Mouse (Mus musculus) embryonic facial prominence, embryonic 15.5 days (tissue): ENCODE measurements around the gene Mafk. TPM values are rescaled to one million over a fixed set of nuclear protein-coding genes. Genes with fewer than 3 reads are reported as not detected.
"Not testable (repeated sequence)": the region's sequence is repeated elsewhere in the genome, so short reads cannot be mapped to it uniquely, and the experiment has no call there.

Experiments used
- ATAC-seq: fragments of 200-750 bp; cut with Nextera tagmentation; 2 replicates; pipeline ENCODE4 v1.8.0; 2017; ENCODE audit warnings: low read depth, moderate TSS enrichment; ENCODE audit not compliant: insufficient number of reproducible peaks, low FRiP score, low TSS enrichment
- H3K27ac ChIP-seq: fragments of 300-500 bp; sonication (generic); replicated peaks from 2 replicates; pipeline ENCODE4 v1.5.1; 2015; ENCODE audit warnings: mild to moderate bottlenecking, inconsistent platforms
- H3K27me3 ChIP-seq: fragments of 300-500 bp; sonication (generic); 2 replicates; pipeline ENCODE4 v1.6.1; 2015; ENCODE audit warnings: inconsistent platforms
- H3K36me3 ChIP-seq: fragments of 300-500 bp; sonication (generic); 2 replicates; pipeline ENCODE4 v1.6.1; 2015; ENCODE audit warnings: mild to moderate bottlenecking, inconsistent platforms
- H3K4me1 ChIP-seq: fragments of 300-500 bp; sonication (generic); 2 replicates; pipeline ENCODE4 v1.6.1; 2015; ENCODE audit warnings: inconsistent platforms
- H3K4me2 ChIP-seq: fragments of 300-500 bp; sonication (generic); replicated peaks from 2 replicates; pipeline ENCODE4 v1.6.1; 2015; ENCODE audit warnings: mild to moderate bottlenecking, inconsistent platforms
- H3K4me3 ChIP-seq: fragments of 300-500 bp; sonication (generic); replicated peaks from 2 replicates; pipeline ENCODE4 v1.5.1; 2015; ENCODE audit warnings: mild to moderate bottlenecking, inconsistent platforms
- H3K9ac ChIP-seq: fragments of 300-500 bp; sonication (generic); 2 replicates; pipeline ENCODE4 v1.6.1; 2015; ENCODE audit warnings: inconsistent platforms
- H3K9me3 ChIP-seq: fragments of 300-500 bp; sonication (generic); replicated peaks from 2 replicates; pipeline ENCODE4 v1.6.1; 2016; ENCODE audit warnings: inconsistent platforms
- WGBS: fragments of 180-500 bp; shearing (Covaris S2); methylation state at CpG from one replicate; pipeline ENCODE4 v1.1.7; 2015; 5-methylcytosine and 5-hydroxymethylcytosine counted together
- polyA plus RNA-seq: library from polyadenylated mRNA; unstranded; fragments of >200 nt; fragmentation: Nextera tagmentation; extraction: Ambion mirVana; gene quantifications from 2 replicates; pipeline ENCODE4 v1.2.1, GENCODE M21; 2015

Gene Mafk
- 11.6 and 11.7 TPM in 2 replicates for polyA plus RNA-seq

DNA sequence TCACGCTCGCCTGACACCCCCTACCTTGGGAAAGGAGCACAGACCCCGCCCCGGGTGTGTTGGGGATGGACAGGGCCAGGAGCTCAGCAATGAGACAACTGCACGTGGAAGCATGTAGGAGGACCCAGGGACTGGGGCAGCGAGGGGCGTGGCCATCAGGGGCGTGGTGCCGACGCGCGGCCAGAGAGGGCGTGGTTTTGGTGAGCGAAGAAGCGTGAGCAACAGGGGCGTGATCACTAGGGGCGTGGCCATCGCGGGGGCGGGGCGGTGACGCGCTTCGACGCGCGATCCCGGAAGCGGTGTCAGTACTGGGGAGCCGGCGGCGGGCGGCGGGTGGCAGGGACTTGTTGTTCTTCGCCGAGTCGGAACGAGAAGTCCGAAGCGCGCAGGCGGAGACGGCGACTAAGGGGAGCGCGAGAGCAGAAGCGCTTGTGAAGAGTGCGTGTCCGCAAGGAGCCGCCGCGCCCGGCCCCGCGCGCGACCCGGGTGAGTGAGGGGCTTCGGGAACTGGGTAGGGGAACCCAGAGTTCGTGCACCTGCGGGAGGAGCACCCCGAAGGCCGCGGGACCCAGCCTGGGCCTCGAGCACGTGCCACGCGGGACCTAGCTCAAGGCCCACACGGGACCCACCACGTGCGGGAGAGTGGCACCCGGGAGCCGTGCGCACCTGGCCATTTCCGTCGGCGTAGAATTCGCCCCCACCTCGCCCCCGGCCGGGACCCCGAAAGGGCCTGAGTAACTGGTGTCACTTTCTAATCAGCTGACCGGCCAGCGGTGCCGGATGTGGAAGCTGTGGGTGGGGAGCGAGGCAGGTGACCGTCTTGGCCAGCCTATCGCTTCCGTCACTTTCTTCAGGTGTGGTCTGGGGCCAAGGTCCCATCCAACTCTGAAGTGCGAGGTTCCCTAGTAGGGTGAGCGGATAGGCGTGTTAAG, at the start of gene Mafk:
Mafk (plus strand) TSS at position 287 of the 932 bp plus-strand sequence.
- Histone ChIP-seq H3K9me3 (no peaks in the 10 kb centered on the region), H3K4me1 (peaks cover 47% of the 10 kb centered on the region), H3K27me3 (no peaks in the 10 kb centered on the region), H3K4me3 (peak within 1 kb of the TSS; percentile 70), H3K9ac (peak within 1 kb of the TSS; percentile 55), H3K27ac (peak within 1 kb of the TSS; percentile 52; the same call in 1 of the 2 replicates), H3K36me3 (no peaks in the 10 kb centered on the region), H3K4me2 (peak within 1 kb of the TSS; percentile 98)
- peak; percentile 90 for ATAC-seq
- under 1% methylated on average over 92 of the region's 92 CpGs for WGBS

DNA sequence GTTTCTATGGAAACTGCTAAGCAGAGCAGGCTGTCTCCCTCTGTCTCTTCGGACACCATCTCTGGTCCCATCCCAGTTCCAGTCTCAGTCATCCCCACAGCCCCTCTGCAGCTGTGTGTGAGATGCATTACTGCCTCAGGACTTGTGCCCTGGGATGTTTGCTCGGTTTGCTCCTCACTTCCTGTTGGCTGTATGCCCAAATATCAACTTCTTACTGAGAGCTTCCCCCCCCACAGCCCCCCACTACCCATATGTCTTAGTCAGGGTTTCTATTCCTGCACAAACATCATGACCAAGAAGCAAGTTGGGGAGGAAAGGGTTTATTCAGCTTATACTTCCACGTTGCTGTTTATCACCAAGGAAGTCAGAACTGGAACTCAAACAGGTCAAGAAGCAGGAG, 48.7 kb upstream of the Mafk start:
- 30% methylated on average over 3 of the region's 3 CpGs for WGBS

DNA sequence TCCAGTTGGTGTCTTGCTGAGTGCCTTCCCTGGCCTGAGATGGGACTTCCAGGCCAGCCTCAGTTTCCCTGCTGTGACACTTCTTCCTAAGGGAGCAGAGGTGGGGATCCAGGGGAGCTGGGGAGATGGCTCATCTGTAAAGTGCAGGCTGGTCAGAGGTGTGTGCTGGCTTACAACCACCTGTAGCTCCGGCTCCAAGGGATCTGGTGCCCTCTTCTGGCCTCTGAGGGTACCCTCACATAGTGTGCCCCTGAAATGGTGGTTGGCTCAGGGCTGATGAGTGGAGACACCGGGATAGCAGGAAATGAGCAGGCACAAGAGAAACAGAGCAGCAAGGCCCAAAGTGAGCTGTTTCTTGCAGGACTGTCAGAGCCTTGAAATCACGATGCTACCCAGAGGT, 45.5 kb upstream of the Mafk start:
- Histone ChIP-seq H3K36me3 (peaks cover 9% of the 10 kb centered on the region), H3K4me1 (no peaks in the 10 kb centered on the region), H3K27me3 (no peaks in the 10 kb centered on the region), H3K4me2 (no peak overlapping the region), H3K27ac (no peak overlapping the region), H3K9ac (no peak overlapping the region), H3K4me3 (no peak overlapping the region), H3K9me3 (no peaks in the 10 kb centered on the region)
- peak; percentile 61; the same call in 1 of the 2 replicates for ATAC-seq
- 3% methylated on average over 3 of the region's 3 CpGs for WGBS

More for the DNA sequence above, 48.7 kb upstream of the Mafk start:
- H3K36me3 ChIP-seq, ATAC-seq, H3K4me3 ChIP-seq, H3K4me2 ChIP-seq, H3K9me3 ChIP-seq, H3K27ac ChIP-seq, H3K27me3 ChIP-seq, H3K9ac ChIP-seq, H3K4me1 ChIP-seq: not testable (repeated sequence)

DNA sequence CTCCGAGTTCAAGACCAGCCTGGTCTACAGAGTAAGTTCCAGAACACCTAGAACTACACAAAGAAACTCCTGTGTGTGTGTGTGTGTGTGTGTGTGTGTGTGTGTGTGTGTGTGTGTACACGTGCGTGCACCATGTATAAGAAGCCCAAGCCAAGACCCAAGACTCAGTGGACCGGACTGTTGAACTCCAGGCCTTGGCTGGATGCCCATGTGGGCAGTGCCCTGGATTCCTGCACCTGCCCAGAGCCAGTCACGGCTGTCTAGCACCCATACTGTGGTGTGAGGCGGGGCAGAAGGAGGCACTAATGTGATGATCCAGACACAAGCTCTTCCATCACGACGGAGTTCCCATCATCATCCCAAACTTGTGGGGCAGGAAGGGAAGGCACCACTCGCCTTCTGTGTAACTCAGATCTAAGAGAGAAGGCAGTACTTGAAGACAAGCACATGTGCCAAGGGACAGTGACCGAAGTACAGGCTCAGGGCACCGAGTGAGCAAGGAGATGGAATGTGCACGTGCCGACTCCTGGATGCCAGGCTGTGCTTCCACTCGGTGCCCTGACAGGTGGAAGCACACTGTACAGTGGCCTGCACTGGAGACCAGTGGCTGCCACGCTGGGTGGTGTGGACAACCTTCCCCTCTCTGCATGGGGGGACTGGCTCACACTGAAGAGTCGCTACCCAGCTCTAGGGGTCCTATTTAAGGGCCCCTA, 41.7 kb upstream of the Mafk start:
- 82% methylated on average over 16 of the region's 16 CpGs for WGBS

DNA sequence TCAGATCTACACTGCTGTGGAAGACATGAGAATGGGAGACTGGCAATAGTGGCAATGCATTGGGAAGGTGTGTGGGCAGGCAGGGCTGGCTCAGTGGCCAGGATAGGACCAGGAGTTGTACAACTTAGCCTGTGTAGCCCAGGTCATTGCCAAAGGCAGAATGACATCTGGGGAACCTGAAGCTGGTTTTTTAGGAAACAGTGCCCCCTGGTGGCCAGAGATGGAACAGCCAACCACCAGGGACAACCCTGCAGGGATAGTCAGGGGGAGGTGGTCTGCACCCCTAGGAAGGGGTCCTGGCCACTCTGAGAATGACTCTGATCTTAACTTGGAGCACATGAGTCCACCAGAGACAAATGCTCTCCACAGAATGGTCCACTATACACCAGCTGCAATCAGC, 40.8 kb upstream of the Mafk start:
- H3K27ac ChIP-seq = no peak overlapping the region
- H3K9ac ChIP-seq = no peak overlapping the region
- H3K9me3 ChIP-seq = no peaks in the 10 kb centered on the region
- no peak overlapping the region for H3K4me3 ChIP-seq
- H3K36me3 ChIP-seq = peaks cover 52% of the 10 kb centered on the region
- no peak overlapping the region for H3K4me2 ChIP-seq
- H3K27me3 ChIP-seq = no peaks in the 10 kb centered on the region
- no peak for ATAC-seq
- H3K4me1 ChIP-seq = no peaks in the 10 kb centered on the region

More for the DNA sequence above, 41.7 kb upstream of the Mafk start:
- no peak for ATAC-seq
- no peak overlapping the region for H3K27ac ChIP-seq
- no peaks in the 10 kb centered on the region for H3K9me3 ChIP-seq
- H3K9ac ChIP-seq = no peak overlapping the region
- no peaks in the 10 kb centered on the region for H3K4me1 ChIP-seq
- no peak overlapping the region for H3K4me3 ChIP-seq
- no peaks in the 10 kb centered on the region for H3K27me3 ChIP-seq
- H3K36me3 ChIP-seq = peaks cover 43% of the 10 kb centered on the region
- H3K4me2 ChIP-seq = no peak overlapping the region

DNA sequence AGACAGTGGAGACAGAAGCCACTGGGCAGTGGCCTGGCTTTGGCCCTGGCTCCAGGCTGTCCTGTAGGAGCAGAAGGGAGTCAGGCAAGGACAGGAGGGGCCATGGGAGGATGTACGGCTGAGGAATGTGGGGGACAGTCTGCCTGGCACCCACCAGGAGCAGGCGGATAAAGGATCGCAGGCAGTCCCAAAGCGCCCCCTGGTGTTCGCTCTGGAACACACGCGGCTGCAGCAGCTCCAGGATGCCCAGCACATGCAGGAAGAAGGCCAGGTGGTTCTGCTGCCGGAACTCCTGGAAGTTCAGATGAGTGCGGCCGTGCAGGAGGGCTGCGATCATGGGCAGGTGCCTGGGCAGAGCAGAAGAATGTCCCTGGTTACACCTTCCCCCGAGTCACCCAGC, 36.6 kb upstream of the Mafk start:
- no peaks in the 10 kb centered on the region for H3K27me3 ChIP-seq
- ATAC-seq = no peak
- no peaks in the 10 kb centered on the region for H3K9me3 ChIP-seq
- no peak overlapping the region for H3K27ac ChIP-seq
- H3K9ac ChIP-seq = no peak overlapping the region
- peaks cover 94% of the 10 kb centered on the region for H3K36me3 ChIP-seq
- H3K4me3 ChIP-seq = no peak overlapping the region
- no peaks in the 10 kb centered on the region for H3K4me1 ChIP-seq
- 29% methylated on average over 12 of the region's 12 CpGs for WGBS
- H3K4me2 ChIP-seq = no peak overlapping the region

DNA sequence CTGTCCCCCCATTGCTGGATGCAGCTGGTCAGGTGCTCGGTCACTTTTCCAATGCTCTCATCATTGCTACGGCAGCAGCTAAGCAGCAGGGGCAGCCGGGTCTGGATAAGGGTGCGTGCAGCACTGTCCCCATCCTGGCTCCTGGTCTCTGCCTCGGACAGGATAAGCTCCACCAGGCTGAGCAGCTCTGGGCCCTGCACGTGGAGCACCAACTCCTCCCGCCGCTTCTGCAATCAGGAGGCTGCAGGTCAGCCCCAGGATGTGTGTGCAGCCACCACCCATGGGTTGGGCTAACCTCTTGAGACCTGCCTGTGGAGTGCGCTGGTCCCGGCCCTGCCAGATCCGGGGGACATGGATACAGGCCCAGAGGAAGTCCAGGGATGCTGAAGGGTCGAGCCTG, 35.2 kb upstream of the Mafk start:
- Histone ChIP-seq H3K4me1 (no peaks in the 10 kb centered on the region), H3K27me3 (no peaks in the 10 kb centered on the region), H3K9ac (no peak overlapping the region), H3K9me3 (no peaks in the 10 kb centered on the region), H3K27ac (no peak overlapping the region), H3K36me3 (peaks cover 95% of the 10 kb centered on the region), H3K4me2 (no peak overlapping the region), H3K4me3 (no peak overlapping the region)
- ATAC-seq = no peak
- WGBS = 89% methylated on average over 11 of the region's 12 CpGs

DNA sequence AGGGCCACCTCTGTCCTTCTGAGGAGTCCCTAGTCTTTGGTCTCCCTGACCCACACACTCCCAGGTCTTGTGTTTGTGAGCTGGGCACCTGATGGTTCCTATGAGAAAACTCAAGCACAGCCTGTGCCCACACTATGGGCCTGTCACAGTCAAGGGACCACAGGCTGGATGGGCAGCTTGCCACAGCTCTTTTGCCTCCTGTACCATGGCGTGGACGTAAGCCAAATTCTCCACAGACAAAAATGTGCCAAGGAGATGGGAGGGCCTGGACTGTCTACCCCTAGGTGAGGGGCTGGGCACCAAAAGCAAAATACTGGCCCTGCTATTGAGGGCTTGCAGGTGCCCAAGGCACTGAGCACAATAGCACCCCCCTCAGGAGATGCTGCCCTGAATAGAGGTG, 34.7 kb upstream of the Mafk start:
- WGBS = 93% methylated on average over 2 of the region's 2 CpGs
- H3K9ac ChIP-seq = no peak overlapping the region
- no peaks in the 10 kb centered on the region for H3K27me3 ChIP-seq
- no peak overlapping the region for H3K27ac ChIP-seq
- no peaks in the 10 kb centered on the region for H3K4me1 ChIP-seq
- H3K4me2 ChIP-seq = no peak overlapping the region
- ATAC-seq = no peak
- H3K36me3 ChIP-seq = peaks cover 95% of the 10 kb centered on the region
- H3K4me3 ChIP-seq = no peak overlapping the region
- no peaks in the 10 kb centered on the region for H3K9me3 ChIP-seq

DNA sequence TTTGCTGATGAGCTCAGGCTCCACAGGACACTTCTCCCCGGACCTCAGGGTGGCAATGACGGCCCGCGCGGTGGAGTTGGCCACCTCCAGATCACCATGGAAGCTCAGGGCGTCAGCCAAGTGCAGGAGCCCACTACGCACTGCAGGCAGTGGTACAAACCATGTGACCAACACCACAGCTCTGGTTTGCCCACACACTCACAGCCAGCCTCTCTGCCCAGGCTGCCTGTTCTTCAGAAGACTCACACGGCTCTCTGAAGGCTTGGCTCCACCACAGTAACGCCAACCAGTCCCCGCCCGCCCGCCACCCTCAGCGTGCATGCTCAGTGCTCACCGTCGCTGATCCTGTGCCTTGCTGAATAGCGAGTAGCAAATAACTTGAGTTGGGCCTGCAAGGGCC, 33.2 kb upstream of the Mafk start:
- no peak overlapping the region for H3K27ac ChIP-seq
- 82% methylated on average over 16 of the region's 16 CpGs for WGBS
- H3K27me3 ChIP-seq = no peaks in the 10 kb centered on the region
- peaks cover 95% of the 10 kb centered on the region for H3K36me3 ChIP-seq
- ATAC-seq = no peak
- no peaks in the 10 kb centered on the region for H3K9me3 ChIP-seq
- no peak overlapping the region for H3K4me3 ChIP-seq
- no peaks in the 10 kb centered on the region for H3K4me1 ChIP-seq
- no peak overlapping the region for H3K9ac ChIP-seq
- H3K4me2 ChIP-seq = no peak overlapping the region

DNA sequence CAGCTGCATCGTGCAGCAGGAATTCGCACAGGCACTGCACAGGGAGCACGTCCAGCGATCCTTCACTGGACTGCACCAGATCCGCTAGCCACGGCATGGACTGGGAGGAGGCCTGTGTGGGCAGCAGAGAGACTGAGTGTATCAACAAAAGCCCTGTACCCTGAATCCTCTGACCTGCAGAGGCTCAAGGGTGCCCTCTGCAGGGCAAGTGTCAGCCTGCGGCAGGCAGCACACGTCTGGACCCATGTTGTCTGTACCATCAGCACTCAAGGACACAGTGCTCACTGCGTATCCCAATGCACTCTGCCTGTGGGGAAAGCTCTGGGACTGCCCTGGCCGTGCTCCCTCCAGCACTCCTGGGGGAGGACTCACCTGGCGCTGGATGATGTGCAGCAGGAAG, 27.0 kb upstream of the Mafk start:
- WGBS = 73% methylated on average over 11 of the region's 11 CpGs
- ATAC-seq = no peak
- Histone ChIP-seq H3K27ac (no peak overlapping the region), H3K4me3 (no peak overlapping the region), H3K9ac (no peak overlapping the region), H3K27me3 (no peaks in the 10 kb centered on the region), H3K4me1 (no peaks in the 10 kb centered on the region), H3K36me3 (peaks cover 99% of the 10 kb centered on the region), H3K9me3 (no peaks in the 10 kb centered on the region), H3K4me2 (no peak overlapping the region)

DNA sequence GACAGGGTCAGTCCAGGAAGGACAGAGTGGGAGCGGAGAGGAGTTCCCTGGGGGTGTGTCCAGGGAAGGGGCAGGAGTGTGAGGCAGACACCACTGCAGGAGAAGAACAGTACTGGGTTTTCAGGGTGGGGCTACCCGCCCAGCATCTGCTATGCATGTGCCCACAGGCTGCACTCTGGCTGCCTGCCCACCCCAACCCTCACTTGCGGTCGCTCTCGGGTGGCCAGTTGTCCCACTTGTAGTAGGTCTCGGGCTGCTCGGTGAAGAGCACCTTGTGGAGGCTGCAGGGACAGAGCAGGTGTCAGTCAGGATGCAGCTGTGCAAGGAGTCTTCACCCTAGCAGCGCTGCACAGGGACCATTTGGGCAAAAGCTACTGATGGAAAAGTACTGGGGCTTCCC, 23.1 kb upstream of the Mafk start:
- Histone ChIP-seq H3K36me3 (peaks cover 99% of the 10 kb centered on the region), H3K27ac (no peak overlapping the region), H3K27me3 (no peaks in the 10 kb centered on the region), H3K9me3 (no peaks in the 10 kb centered on the region), H3K4me2 (no peak overlapping the region), H3K4me3 (no peak overlapping the region), H3K4me1 (no peaks in the 10 kb centered on the region), H3K9ac (no peak overlapping the region)
- 83% methylated on average over 8 of the region's 8 CpGs for WGBS
- no peak for ATAC-seq
